Mouse (Mus musculus) kidney, embryonic 16.5 days (tissue): ENCODE data around the gene Glmn. TPM values are rescaled to one million over a fixed set of nuclear protein-coding genes. Genes with fewer than 3 reads are reported as not detected.

Experiments
- ATAC-seq: fragments of 200-750 bp; cut with Nextera tagmentation; 2 replicates; pipeline ENCODE4 v1.8.0; 2017; ENCODE audit warnings: moderate TSS enrichment; ENCODE audit not compliant: low FRiP score, low TSS enrichment
- H3K27ac ChIP-seq: fragments of 300-500 bp; sonication (generic); 2 replicates; pipeline ENCODE4 v1.5.1; 2014; ENCODE audit warnings: low read length
- H3K27me3 ChIP-seq: fragments of 300-500 bp; sonication (generic); 2 replicates; pipeline ENCODE4 v1.6.1; 2014; ENCODE audit warnings: low read length, control low read depth, mixed read lengths; ENCODE audit not compliant: insufficient read depth
- H3K36me3 ChIP-seq: fragments of 300-500 bp; sonication (generic); 2 replicates; pipeline ENCODE4 v1.6.1; 2014; ENCODE audit warnings: low read length, control low read depth, mixed read lengths; ENCODE audit not compliant: insufficient read depth
- H3K4me1 ChIP-seq: fragments of 300-500 bp; sonication (generic); 2 replicates; pipeline ENCODE4 v1.6.1; 2014; ENCODE audit warnings: low read length, control low read depth, mixed read lengths; ENCODE audit not compliant: insufficient read depth
- H3K4me2 ChIP-seq: fragments of 300-500 bp; sonication (generic); replicated peaks from 2 replicates; pipeline ENCODE4 v1.6.1; 2014; ENCODE audit warnings: low read depth, low read length
- H3K4me3 ChIP-seq: fragments of 300-500 bp; sonication (generic); 2 replicates; pipeline ENCODE4 v1.5.1; 2014; ENCODE audit warnings: mild to moderate bottlenecking, low read length
- H3K9ac ChIP-seq: fragments of 300-500 bp; sonication (generic); replicated peaks from 2 replicates; pipeline ENCODE4 v1.6.1; 2014; ENCODE audit warnings: low read length
- H3K9me3 ChIP-seq: fragments of 300-500 bp; sonication (generic); 2 replicates; pipeline ENCODE4 v1.6.1; 2016; ENCODE audit warnings: low read length, control low read depth
- WGBS: fragments of 180-500 bp; shearing (Covaris S2); extraction: QIAGEN DNeasy Blood & Tissue Kit; methylation state at CpG from one replicate; pipeline ENCODE4 v1.1.7; 2014; 5-methylcytosine and 5-hydroxymethylcytosine counted together
- polyA plus RNA-seq: library from polyadenylated mRNA; unstranded; fragments of >200 nt; fragmentation: Nextera tagmentation; extraction: Ambion mirVana; gene quantifications from 2 replicates; pipeline ENCODE4 v1.2.1, GENCODE M21; 2015

The Glmn gene
- polyA plus RNA-seq, 1 experiment from 2014 or later: 25.7 TPM

GRCm38 (mm10) chr5:107524281-107524680 lies 73.4 kb downstream of the Glmn start:
- no peak overlapping the region for H3K9ac ChIP-seq
- no peaks in the 10 kb centered on the region for H3K36me3 ChIP-seq
- no peaks in the 10 kb centered on the region for H3K4me1 ChIP-seq
- H3K27me3 ChIP-seq: no peaks in the 10 kb centered on the region
- no peak overlapping the region for H3K27ac ChIP-seq
- no peaks in the 10 kb centered on the region for H3K9me3 ChIP-seq
- no peak for ATAC-seq
- H3K4me3 ChIP-seq: no peak overlapping the region
- WGBS: 83% methylated on average over 10 of the region's 10 CpGs
- H3K4me2 ChIP-seq: no peak overlapping the region

DNA sequence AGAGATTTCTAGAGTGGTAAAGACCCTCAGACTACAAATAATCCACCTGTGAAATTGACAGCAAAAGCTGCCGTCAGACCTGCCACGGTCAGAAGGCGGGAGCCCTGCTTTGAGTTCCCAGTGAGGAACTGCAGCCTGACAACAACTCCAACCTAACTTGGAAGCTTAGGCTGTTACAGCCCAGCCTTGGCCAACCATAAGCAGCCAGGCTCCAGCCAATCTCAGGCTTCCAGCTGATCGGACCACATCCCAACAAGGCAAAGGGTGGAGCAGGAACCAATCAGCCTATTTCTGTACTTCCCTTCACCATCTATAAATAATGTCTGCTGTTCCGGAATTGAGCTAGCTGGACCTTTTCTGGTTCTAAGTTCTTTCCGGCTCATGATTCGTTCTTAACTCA lies 75.8 kb downstream of the Glmn start:
- WGBS: 68% methylated on average over 7 of the region's 7 CpGs

DNA sequence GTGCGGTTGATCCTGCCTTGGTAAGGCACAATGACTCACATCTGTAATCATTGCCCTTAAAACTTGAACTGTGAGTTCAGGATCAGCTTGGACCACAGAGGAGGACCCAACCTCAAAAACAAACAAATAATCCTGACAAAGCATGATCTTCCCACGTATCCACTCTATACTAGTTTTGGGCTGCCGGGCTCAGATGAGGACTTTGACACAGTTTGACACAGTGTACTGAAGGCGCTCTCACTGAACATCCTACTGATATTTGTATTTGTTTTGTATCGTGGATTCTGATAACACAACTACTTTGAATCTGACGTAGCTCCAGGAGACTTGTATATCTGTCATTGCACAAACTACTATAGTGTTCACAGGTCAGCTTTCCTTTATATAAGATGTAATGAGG lies 76.3 kb downstream of the Glmn start:
- ATAC-seq: no peak
- WGBS: 87% methylated on average over 6 of the region's 6 CpGs
- H3K36me3 ChIP-seq: no peaks in the 10 kb centered on the region
- no peaks in the 10 kb centered on the region for H3K27me3 ChIP-seq
- no peaks in the 10 kb centered on the region for H3K4me1 ChIP-seq
- H3K9me3 ChIP-seq: no peaks in the 10 kb centered on the region
- H3K9ac ChIP-seq: no peak overlapping the region
- no peak overlapping the region for H3K4me2 ChIP-seq
- no peak overlapping the region for H3K4me3 ChIP-seq
- H3K27ac ChIP-seq: no peak overlapping the region

More for the DNA sequence above, 75.8 kb downstream of the Glmn start:
- Histone ChIP-seq H3K9ac (no peak overlapping the region), H3K4me1 (no peaks in the 10 kb centered on the region), H3K9me3 (no peaks in the 10 kb centered on the region), H3K27ac (no peak overlapping the region), H3K27me3 (no peaks in the 10 kb centered on the region), H3K4me3 (no peak overlapping the region), H3K36me3 (no peaks in the 10 kb centered on the region), H3K4me2 (no peak overlapping the region)
- no peak for ATAC-seq

DNA sequence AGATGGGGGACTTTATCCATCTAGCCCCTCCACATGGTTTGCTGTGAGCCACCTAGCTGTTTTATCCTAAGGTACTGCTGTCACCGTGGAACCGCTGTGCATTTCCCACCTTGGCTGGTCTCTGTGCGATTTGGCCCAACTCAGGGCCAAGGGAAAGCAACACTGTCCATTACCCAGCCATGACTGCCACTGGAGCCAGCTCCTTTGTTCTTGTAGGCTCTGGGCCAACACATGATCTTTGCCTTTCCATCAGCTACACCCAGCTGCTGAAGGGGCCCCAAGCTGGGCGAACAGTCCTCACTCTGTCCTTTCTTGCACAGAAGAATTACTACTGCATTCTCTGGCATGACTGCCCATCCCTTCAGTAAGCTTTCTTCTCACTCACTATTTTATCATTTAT lies 79.1 kb downstream of the Glmn start:
- Histone ChIP-seq H3K9me3 (no peaks in the 10 kb centered on the region), H3K4me2 (no peak overlapping the region), H3K27me3 (no peaks in the 10 kb centered on the region), H3K27ac (no peak overlapping the region), H3K9ac (no peak overlapping the region), H3K4me1 (no peaks in the 10 kb centered on the region), H3K36me3 (no peaks in the 10 kb centered on the region), H3K4me3 (no peak overlapping the region)
- no peak for ATAC-seq
- 89% methylated on average over 4 of the region's 4 CpGs for WGBS

- no peak overlapping the region for H3K4me3 ChIP-seq
- H3K9me3 ChIP-seq: no peaks in the 10 kb centered on the region
- 85% methylated on average over 1 of the region's 1 CpGs for WGBS
- no peaks in the 10 kb centered on the region for H3K27me3 ChIP-seq
- ATAC-seq: no peak
- no peaks in the 10 kb centered on the region for H3K4me1 ChIP-seq
- H3K36me3 ChIP-seq: no peaks in the 10 kb centered on the region
- H3K4me2 ChIP-seq: no peak overlapping the region
- H3K9ac ChIP-seq: no peak overlapping the region
- no peak overlapping the region for H3K27ac ChIP-seq
These were observed 81.6 kb downstream of the Glmn start for GRCm38 (mm10) chr5:107516087-107516486.

- Histone ChIP-seq H3K27me3 (no peaks in the 10 kb centered on the region), H3K9ac (no peak overlapping the region), H3K4me2 (no peak overlapping the region), H3K36me3 (no peaks in the 10 kb centered on the region), H3K4me3 (no peak overlapping the region), H3K9me3 (no peaks in the 10 kb centered on the region), H3K4me1 (no peaks in the 10 kb centered on the region), H3K27ac (no peak overlapping the region)
- ATAC-seq: no peak
- 96% methylated on average over 3 of the region's 3 CpGs for WGBS
These were observed 82.2 kb downstream of the Glmn start for GRCm38 (mm10) chr5:107515453-107515852.

- Histone ChIP-seq H3K4me2 (no peak overlapping the region), H3K27me3 (no peaks in the 10 kb centered on the region), H3K36me3 (no peaks in the 10 kb centered on the region), H3K9me3 (no peaks in the 10 kb centered on the region), H3K4me3 (no peak overlapping the region), H3K9ac (no peak overlapping the region), H3K27ac (no peak overlapping the region), H3K4me1 (no peaks in the 10 kb centered on the region)
- WGBS: 53% methylated on average over 7 of the region's 7 CpGs
- ATAC-seq: 0 out of 2 replicates have a peak, but pooled peaks have one; percentile 31
These were observed 84.1 kb downstream of the Glmn start for GRCm38 (mm10) chr5:107513583-107513982.

GRCm38 (mm10) chr5:107511326-107511725 lies 86.4 kb downstream of the Glmn start:
- no peaks in the 10 kb centered on the region for H3K9me3 ChIP-seq
- H3K4me2 ChIP-seq: no peak overlapping the region
- H3K4me3 ChIP-seq: no peak overlapping the region
- H3K27me3 ChIP-seq: no peaks in the 10 kb centered on the region
- no peak overlapping the region for H3K9ac ChIP-seq
- H3K36me3 ChIP-seq: no peaks in the 10 kb centered on the region
- 48% methylated on average over 2 of the region's 2 CpGs for WGBS
- H3K4me1 ChIP-seq: no peaks in the 10 kb centered on the region
- no peak overlapping the region for H3K27ac ChIP-seq
- no peak for ATAC-seq

GRCm38 (mm10) chr5:107510503-107510902 lies 87.2 kb downstream of the Glmn start:
- H3K9ac ChIP-seq: no peak overlapping the region
- WGBS: 85% methylated on average over 10 of the region's 10 CpGs
- no peak for ATAC-seq
- H3K4me2 ChIP-seq: no peak overlapping the region
- H3K27ac ChIP-seq: no peak overlapping the region
- H3K4me1 ChIP-seq: no peaks in the 10 kb centered on the region
- H3K4me3 ChIP-seq: no peak overlapping the region
- no peaks in the 10 kb centered on the region for H3K36me3 ChIP-seq
- no peaks in the 10 kb centered on the region for H3K9me3 ChIP-seq
- H3K27me3 ChIP-seq: no peaks in the 10 kb centered on the region

- H3K36me3 ChIP-seq: 0 out of 2 replicates have a peak, but pooled peaks cover 3% of the 10 kb centered on the region
- H3K4me1 ChIP-seq: no peaks in the 10 kb centered on the region
- H3K4me3 ChIP-seq: no peak within 1 kb of the TSS
- H3K27me3 ChIP-seq: no peaks in the 10 kb centered on the region
- WGBS: 53% methylated on average over 4 of the region's 4 CpGs
- no peak within 1 kb of the TSS for H3K27ac ChIP-seq
- no peak within 1 kb of the TSS for H3K4me2 ChIP-seq
- H3K9me3 ChIP-seq: no peaks in the 10 kb centered on the region
- H3K9ac ChIP-seq: no peak within 1 kb of the TSS
- no peak for ATAC-seq
These were observed 90.4 kb downstream of the Glmn start, which contains the start of gene Gm42669 for GRCm38 (mm10) chr5:107507321-107507720. TSS of gene Gm42669 (plus strand) at chr5:107507621.
